Mouse (Mus musculus) forebrain, embryonic 14.5 days (tissue): ENCODE measurements at regions not wholly inside any gene's neighbourhood (a gene's known extent, or its start where the extent isn't known, plus 50 kb on each side); places are given as distances from the start of the nearest gene placed in this dataset.

ENCODE experiments used
- ATAC-seq: fragments of 200-750 bp; cut with Nextera tagmentation; 2 replicates; pipeline ENCODE4 v1.8.0; 2017; ENCODE audit warnings: mild to moderate bottlenecking, moderate library complexity
- DNase-seq: peaks from one replicate; pipeline ENCODE4 v3.0.0-alpha.2; 2015; ENCODE audit warnings: low spot score
- H3K27ac ChIP-seq: fragments of 300-500 bp; sonication (generic); 2 replicates; pipeline ENCODE4 v1.5.1; 2014; ENCODE audit warnings: low read depth, mild to moderate bottlenecking, control low read depth, low read length, moderate library complexity
- H3K27me3 ChIP-seq: fragments of 300-500 bp; sonication (generic); replicated peaks from 2 replicates; pipeline ENCODE4 v1.6.1; 2014; ENCODE audit warnings: low read length, control low read depth, mixed read lengths; ENCODE audit not compliant: control insufficient read depth, insufficient read depth
- H3K36me3 ChIP-seq: fragments of 300-500 bp; sonication (generic); 2 replicates; pipeline ENCODE4 v1.6.1; 2014; ENCODE audit warnings: low read length, control low read depth; ENCODE audit not compliant: control insufficient read depth, insufficient read depth
- H3K4me1 ChIP-seq: fragments of 300-500 bp; sonication (generic); 2 replicates; pipeline ENCODE4 v1.6.1; 2014; ENCODE audit warnings: antibody characterized with exemption, low read length, control low read depth; ENCODE audit not compliant: control insufficient read depth, insufficient read depth
- H3K4me2 ChIP-seq: fragments of 300-500 bp; sonication (generic); 2 replicates; pipeline ENCODE4 v1.6.1; 2014; ENCODE audit warnings: mild to moderate bottlenecking, control low read depth, low read length
- H3K4me3 ChIP-seq: fragments of 300-500 bp; sonication (generic); 2 replicates; pipeline ENCODE4 v1.5.1; 2014; ENCODE audit warnings: low read depth, low read length, control low read depth
- H3K9ac ChIP-seq: fragments of 300-500 bp; sonication (generic); 2 replicates; pipeline ENCODE4 v1.6.1; 2014; ENCODE audit warnings: mild to moderate bottlenecking, low read length, control low read depth, moderate library complexity
- H3K9me3 ChIP-seq: fragments of 300-500 bp; sonication (generic); replicated peaks from 2 replicates; pipeline ENCODE4 v1.6.1; 2016; ENCODE audit warnings: low read length, control low read depth, mixed read lengths; ENCODE audit not compliant: control insufficient read depth
- WGBS: fragments of 180-500 bp; shearing (Covaris S2); extraction: QIAGEN DNeasy Blood & Tissue Kit; methylation state at CpG from one replicate; pipeline ENCODE4 v1.1.7; 2014; 5-methylcytosine and 5-hydroxymethylcytosine counted together

DNA sequence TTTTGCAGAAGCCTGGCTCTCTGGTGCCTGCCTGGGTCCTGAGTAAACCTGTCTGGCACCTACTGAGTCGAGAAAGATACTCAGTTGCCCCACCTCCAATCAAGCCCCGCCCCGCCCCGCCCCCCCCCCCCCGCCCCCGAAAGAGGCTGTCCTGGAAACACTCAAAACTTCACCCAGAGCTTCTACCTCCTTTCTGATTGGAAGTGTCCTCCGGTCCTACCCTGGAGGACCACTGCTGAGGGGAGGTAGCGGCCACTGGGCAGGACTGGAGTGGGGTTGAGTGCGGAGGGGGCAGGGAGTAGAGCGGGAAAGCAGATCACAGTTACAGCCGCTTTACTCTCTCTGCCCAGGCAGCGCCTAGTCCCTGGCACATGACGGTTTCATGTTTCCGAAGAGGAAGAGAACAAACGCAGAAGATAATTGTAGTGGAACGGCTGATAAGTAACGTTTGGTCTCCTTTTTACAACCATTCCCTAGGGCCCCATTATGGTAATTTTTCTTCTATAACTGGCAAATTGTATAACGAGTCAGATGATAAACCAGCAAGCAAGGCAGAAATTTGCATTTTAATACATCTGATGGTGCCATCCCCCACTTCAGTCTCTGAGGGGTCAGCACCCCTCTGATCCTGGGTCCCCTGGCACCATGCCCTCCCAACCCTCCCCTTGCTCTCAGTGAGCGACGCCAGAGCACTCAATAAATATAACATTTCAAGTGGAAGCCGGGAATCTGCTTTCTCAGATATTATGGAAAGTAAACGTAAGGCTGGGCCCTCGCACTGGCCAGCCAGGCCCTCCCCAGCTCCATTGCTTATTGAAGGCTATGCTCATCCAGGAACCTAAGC, 221.5 kb upstream of the Rpl38 start:
- H3K27me3 ChIP-seq: no peaks in the 10 kb centered on the region
- peak; percentile 63 for ATAC-seq
- H3K4me1 ChIP-seq: peaks cover 28% of the 10 kb centered on the region
- H3K9ac ChIP-seq: peak overlapping the region; percentile 3; the same call in 1 of the 2 replicates
- H3K4me2 ChIP-seq: peak overlapping the region; percentile 39
- 7% methylated on average over 22 of the region's 23 CpGs for WGBS
- H3K4me3 ChIP-seq: 0 out of 2 replicates have a peak overlapping the region, but pooled peaks have one; percentile 7
- peak; percentile 75 for DNase-seq
- H3K27ac ChIP-seq: peak overlapping the region; percentile 63
- no peaks in the 10 kb centered on the region for H3K36me3 ChIP-seq
- no peaks in the 10 kb centered on the region for H3K9me3 ChIP-seq

- 2% methylated on average over 8 of the region's 8 CpGs for WGBS
- H3K36me3 ChIP-seq: no peaks in the 10 kb centered on the region
- peak overlapping the region; percentile 63 for H3K27ac ChIP-seq
- no peaks in the 10 kb centered on the region for H3K27me3 ChIP-seq
- ATAC-seq (peak; percentile 35), DNase-seq (peak; percentile 56)
- peaks cover 28% of the 10 kb centered on the region for H3K4me1 ChIP-seq
- 0 out of 2 replicates have a peak overlapping the region, but pooled peaks have one; percentile 7 for H3K4me3 ChIP-seq
- H3K9me3 ChIP-seq: no peaks in the 10 kb centered on the region
- H3K4me2 ChIP-seq: peak overlapping the region; percentile 39
- peak overlapping the region; percentile 14; the same call in 1 of the 2 replicates for H3K9ac ChIP-seq
Observed at GRCm38 (mm10) chr11:114446075-114446616, 222.2 kb upstream of the Rpl38 start.

DNA sequence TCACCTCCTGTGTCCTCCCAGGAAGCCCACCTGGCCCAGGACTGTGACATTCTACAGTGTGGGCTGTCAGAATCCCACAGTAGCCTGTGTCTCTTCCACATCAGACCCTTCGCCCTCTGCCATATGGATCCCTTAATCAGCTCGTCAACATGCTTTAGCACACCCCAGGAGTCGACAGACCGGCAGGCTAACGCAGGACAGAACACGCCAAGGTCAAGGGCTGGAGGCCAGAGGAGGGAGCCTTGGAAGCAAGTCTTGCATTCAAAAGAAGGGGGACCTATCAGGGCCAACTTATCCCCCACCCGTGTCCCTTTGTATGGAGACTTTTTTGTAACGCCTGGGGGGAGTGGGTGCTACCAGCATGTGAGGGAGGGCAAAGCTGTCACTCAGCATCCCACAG, 224.1 kb upstream of the Rpl38 start:
- no peak for DNase-seq
- H3K4me1 ChIP-seq: peaks cover 28% of the 10 kb centered on the region
- H3K36me3 ChIP-seq: no peaks in the 10 kb centered on the region
- no peak overlapping the region for H3K4me2 ChIP-seq
- WGBS: 45% methylated on average over 8 of the region's 8 CpGs
- H3K27me3 ChIP-seq: no peaks in the 10 kb centered on the region
- H3K9me3 ChIP-seq: no peaks in the 10 kb centered on the region
- no peak overlapping the region for H3K27ac ChIP-seq
- no peak overlapping the region for H3K4me3 ChIP-seq
- no peak overlapping the region for H3K9ac ChIP-seq
- no peak for ATAC-seq

- Histone ChIP-seq H3K4me1 (peaks cover 28% of the 10 kb centered on the region), H3K27ac (no peak overlapping the region), H3K4me2 (no peak overlapping the region), H3K9me3 (no peaks in the 10 kb centered on the region), H3K9ac (no peak overlapping the region), H3K4me3 (no peak overlapping the region), H3K36me3 (no peaks in the 10 kb centered on the region), H3K27me3 (no peaks in the 10 kb centered on the region)
- WGBS: 71% methylated on average over 5 of the region's 5 CpGs
- no peak for DNase-seq
- ATAC-seq: no peak
Observed at GRCm38 (mm10) chr11:114443444-114443843, 224.9 kb upstream of the Rpl38 start.

- H3K9me3 ChIP-seq: no peaks in the 10 kb centered on the region
- no peak overlapping the region for H3K9ac ChIP-seq
- H3K36me3 ChIP-seq: no peaks in the 10 kb centered on the region
- DNase-seq (no peak), ATAC-seq (no peak)
- no peak overlapping the region for H3K4me3 ChIP-seq
- peaks cover 6% of the 10 kb centered on the region for H3K4me1 ChIP-seq
- H3K4me2 ChIP-seq: no peak overlapping the region
- H3K27me3 ChIP-seq: no peaks in the 10 kb centered on the region
- 79% methylated on average over 4 of the region's 4 CpGs for WGBS
- H3K27ac ChIP-seq: no peak overlapping the region
Observed at GRCm38 (mm10) chr11:114439314-114439713, 229.0 kb upstream of the Rpl38 start.

GRCm38 (mm10) chr11:114435788-114436187, 232.5 kb upstream of the Rpl38 start:
- 64% methylated on average over 1 of the region's 1 CpGs for WGBS

DNA sequence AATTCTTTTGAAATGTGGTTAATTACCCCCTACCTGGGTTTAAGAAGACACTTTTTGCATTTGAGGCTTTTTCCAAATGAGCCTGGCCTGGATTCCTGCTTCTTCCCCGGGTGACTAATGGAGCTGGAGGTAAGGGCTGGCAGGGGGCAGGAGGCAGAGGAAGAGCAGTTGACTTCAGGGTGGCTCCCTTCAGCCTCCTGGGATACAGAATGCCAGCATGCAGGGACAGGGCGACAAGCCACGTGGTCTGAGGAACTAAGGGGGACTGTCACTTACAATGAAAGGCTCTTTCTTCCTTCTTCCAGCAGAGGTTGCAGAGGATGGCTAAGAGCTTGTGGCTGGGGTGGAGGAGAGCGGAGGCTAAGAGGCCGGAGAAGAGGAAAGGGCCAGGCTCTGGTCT, 234.8 kb upstream of the Rpl38 start:
- H3K36me3 ChIP-seq: no peaks in the 10 kb centered on the region
- H3K4me3 ChIP-seq: no peak overlapping the region
- no peaks in the 10 kb centered on the region for H3K27me3 ChIP-seq
- H3K4me2 ChIP-seq: no peak overlapping the region
- ATAC-seq (peak; percentile 23; the same call in 1 of the 2 replicates), DNase-seq (no peak)
- H3K27ac ChIP-seq: no peak overlapping the region
- 11% methylated on average over 5 of the region's 5 CpGs for WGBS
- 0 out of 2 replicates have a peak overlapping the region, but pooled peaks have one; percentile 37 for H3K9ac ChIP-seq
- H3K9me3 ChIP-seq: no peaks in the 10 kb centered on the region
- peaks cover 8% of the 10 kb centered on the region; the same call in 1 of the 2 replicates for H3K4me1 ChIP-seq

More at GRCm38 (mm10) chr11:114435788-114436187, 232.5 kb upstream of the Rpl38 start:
- Histone ChIP-seq H3K4me2 (no peak overlapping the region), H3K27ac (no peak overlapping the region), H3K9ac (no peak overlapping the region), H3K4me3 (no peak overlapping the region), H3K4me1 (peaks cover 8% of the 10 kb centered on the region; the same call in 1 of the 2 replicates), H3K27me3 (no peaks in the 10 kb centered on the region), H3K36me3 (no peaks in the 10 kb centered on the region), H3K9me3 (no peaks in the 10 kb centered on the region)
- DNase-seq: no peak
- ATAC-seq: no peak

- no peaks in the 10 kb centered on the region; the same call in 1 of the 2 replicates for H3K4me1 ChIP-seq
- no peaks in the 10 kb centered on the region for H3K9me3 ChIP-seq
- H3K4me3 ChIP-seq: no peak overlapping the region
- DNase-seq (no peak), ATAC-seq (no peak)
- H3K27me3 ChIP-seq: no peaks in the 10 kb centered on the region
- no peak overlapping the region for H3K27ac ChIP-seq
- 95% methylated on average over 14 of the region's 14 CpGs for WGBS
- H3K9ac ChIP-seq: no peak overlapping the region
- no peaks in the 10 kb centered on the region for H3K36me3 ChIP-seq
- no peak overlapping the region for H3K4me2 ChIP-seq
Observed at GRCm38 (mm10) chr11:114425447-114425846, 242.9 kb upstream of the Rpl38 start.

GRCm38 (mm10) chr11:114423322-114423721, 245.0 kb upstream of the Rpl38 start:
- Histone ChIP-seq H3K4me1 (no peaks in the 10 kb centered on the region), H3K4me2 (no peak overlapping the region), H3K27me3 (no peaks in the 10 kb centered on the region), H3K27ac (no peak overlapping the region), H3K4me3 (no peak overlapping the region), H3K9ac (no peak overlapping the region), H3K9me3 (no peaks in the 10 kb centered on the region), H3K36me3 (no peaks in the 10 kb centered on the region)
- ATAC-seq: no peak
- DNase-seq: peak; percentile 34
- WGBS: 69% methylated on average over 19 of the region's 19 CpGs
